Mouse (Mus musculus) MEL (cell line): ENCODE data around the gene Rfc4.

Experiments
- CTCF ChIP-seq, 3 experiments: IDR thresholded peaks in 2 of 3; conservative IDR thresholded peaks in 1 of 3; 2 replicates each; pipeline ENCODE4 v1.5.1; 2011 to 2012; ENCODE audit warnings: low read length in 3 of 3, low read depth in 2 of 3, mild to moderate bottlenecking in 2 of 3, improper control_type of control experiment in 1 of 3, inconsistent platforms in 1 of 3, mixed read lengths in 1 of 3, moderate library complexity in 1 of 3; ENCODE audit not compliant: control insufficient read depth in 1 of 3, insufficient read depth in 1 of 3, poor library complexity in 1 of 3, severe bottlenecking in 1 of 3
- JUND ChIP-seq: IDR thresholded peaks from 2 replicates; pipeline ENCODE4 v1.6.1; 2011; ENCODE audit warnings: low read depth, mild to moderate bottlenecking, improper control_type of control experiment, low read length
- POLR2A ChIP-seq, 2 experiments: IDR thresholded peaks; 2 replicates each; pipeline ENCODE4 v1.6.1; 2011 to 2012; ENCODE audit warnings: low read length in 2 of 2, mild to moderate bottlenecking in 2 of 2, control low read depth in 1 of 2, improper control_type of control experiment in 1 of 2, low read depth in 1 of 2, moderate library complexity in 1 of 2; ENCODE audit not compliant: control insufficient read depth in 1 of 2, insufficient read depth in 1 of 2, poor library complexity in 1 of 2
- UBTF ChIP-seq: IDR thresholded peaks from 2 replicates; pipeline ENCODE4 v1.6.1; 2012; ENCODE audit warnings: low read depth, mild to moderate bottlenecking, inconsistent platforms, low read length, improper control_type of control experiment, moderate library complexity, borderline replicate concordance; ENCODE audit not compliant: insufficient read depth
- USF1 ChIP-seq: IDR thresholded peaks from 2 replicates; pipeline ENCODE4 v1.6.1; 2014; ENCODE audit warnings: low read depth, mild to moderate bottlenecking, inconsistent platforms, low read length, improper control_type of control experiment, moderate library complexity
- ZKSCAN1 ChIP-seq: IDR thresholded peaks from 2 replicates; pipeline ENCODE4 v1.6.1; 2012; ENCODE audit warnings: low read depth, mild to moderate bottlenecking, inconsistent platforms, low read length, improper control_type of control experiment, moderate library complexity

- TF ChIP-seq USF1 = no peak
- no peak for TF ChIP-seq UBTF
- TF ChIP-seq CTCF (IDR thresholded peaks at IDR 0.05 in 2 of 3, conservative IDR thresholded peaks at IDR 0.05 in 1 of 3; ENCODE audit: control insufficient read depth in 1 of 3, insufficient read depth in 1 of 3, low read depth in 2 of 3, low read length in 3 of 3, poor library complexity in 1 of 3, severe bottlenecking in 1 of 3) = no peak
- TF ChIP-seq ZKSCAN1 = no peak
- TF ChIP-seq JUND = no peak
- TF ChIP-seq POLR2A (IDR thresholded peaks at IDR 0.05; ENCODE audit: control insufficient read depth in 1 of 2, insufficient read depth in 1 of 2, low read depth in 1 of 2, low read length in 2 of 2, poor library complexity in 1 of 2) = no peak
Measured at GRCm38 (mm10) chr16:23158957-23159356, 31.4 kb upstream of the Rfc4 start.
